Mouse (Mus musculus) midbrain, embryonic 15.5 days (tissue): ENCODE results near the gene Vmn2r96. TPM values are rescaled to one million over a fixed set of nuclear protein-coding genes. Genes with fewer than 3 reads are reported as not detected.
"Not testable (repeated sequence)": the region's sequence is repeated elsewhere in the genome, so short reads cannot be mapped to it uniquely, and the experiment has no call there.

Source experiments
- ATAC-seq: fragments of 200-750 bp; cut with Nextera tagmentation; replicated peaks from 2 replicates; pipeline ENCODE4 v1.8.0; 2017; ENCODE audit warnings: moderate TSS enrichment
- H3K27ac ChIP-seq: fragments of 300-500 bp; sonication (generic); 2 replicates; pipeline ENCODE4 v1.5.1; 2015; ENCODE audit warnings: mild to moderate bottlenecking, inconsistent platforms
- H3K27me3 ChIP-seq: fragments of 300-500 bp; sonication (generic); replicated peaks from 2 replicates; pipeline ENCODE4 v1.6.1; 2015; ENCODE audit warnings: inconsistent platforms
- H3K36me3 ChIP-seq: fragments of 300-500 bp; sonication (generic); replicated peaks from 2 replicates; pipeline ENCODE4 v1.6.1; 2015; ENCODE audit warnings: inconsistent platforms
- H3K4me1 ChIP-seq: fragments of 300-500 bp; sonication (generic); 2 replicates; pipeline ENCODE4 v1.6.1; 2015; ENCODE audit warnings: inconsistent platforms
- H3K4me2 ChIP-seq: fragments of 300-500 bp; sonication (generic); 2 replicates; pipeline ENCODE4 v1.6.1; 2015; ENCODE audit warnings: inconsistent platforms, mild to moderate bottlenecking, moderate library complexity
- H3K4me3 ChIP-seq: fragments of 300-500 bp; sonication (generic); 2 replicates; pipeline ENCODE4 v1.5.1; 2015; ENCODE audit warnings: mild to moderate bottlenecking, inconsistent platforms
- H3K9ac ChIP-seq: fragments of 300-500 bp; sonication (generic); 2 replicates; pipeline ENCODE4 v1.6.1; 2015; ENCODE audit warnings: mild to moderate bottlenecking, inconsistent platforms
- H3K9me3 ChIP-seq: fragments of 300-500 bp; sonication (generic); 2 replicates; pipeline ENCODE4 v1.6.1; 2016; ENCODE audit warnings: inconsistent platforms
- WGBS: fragments of 180-500 bp; shearing (Covaris S2); methylation state at CpG from one replicate; pipeline ENCODE4 v1.1.7; 2015; ENCODE audit warnings: mixed read lengths; 5-methylcytosine and 5-hydroxymethylcytosine counted together
- polyA plus RNA-seq: library from polyadenylated mRNA; unstranded; fragments of >200 nt; fragmentation: Nextera tagmentation; extraction: Ambion mirVana; gene quantifications from 2 replicates; pipeline ENCODE4 v1.2.1, GENCODE M21; 2015

Vmn2r96 gene
- not detected in 2 replicates for polyA plus RNA-seq

DNA sequence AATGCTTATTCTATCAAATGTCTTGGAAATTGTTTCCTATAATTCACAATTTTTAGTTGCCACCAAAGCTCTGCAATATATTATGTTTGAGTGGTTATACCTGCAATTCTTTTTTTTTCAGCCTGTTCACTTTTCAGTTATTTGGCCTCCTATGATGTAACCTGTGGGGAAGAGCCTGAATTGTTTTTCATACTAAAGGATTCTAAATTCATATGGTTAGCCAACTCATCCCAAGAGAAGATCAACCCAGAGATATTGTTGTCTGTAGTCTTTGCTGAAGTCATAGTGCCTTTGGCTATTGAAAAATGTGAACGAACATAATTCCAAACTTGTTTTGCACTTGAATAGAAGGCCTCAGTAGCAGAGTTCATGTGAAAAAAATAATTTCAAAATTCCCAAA, at the start of gene Vmn2r96:
Vmn2r96 (plus strand) TSS at position 301 of the 400 bp plus-strand sequence.
- 80% methylated on average over 1 of the region's 1 CpGs for WGBS
- not testable (repeated sequence) for H3K9me3 ChIP-seq, ATAC-seq

DNA sequence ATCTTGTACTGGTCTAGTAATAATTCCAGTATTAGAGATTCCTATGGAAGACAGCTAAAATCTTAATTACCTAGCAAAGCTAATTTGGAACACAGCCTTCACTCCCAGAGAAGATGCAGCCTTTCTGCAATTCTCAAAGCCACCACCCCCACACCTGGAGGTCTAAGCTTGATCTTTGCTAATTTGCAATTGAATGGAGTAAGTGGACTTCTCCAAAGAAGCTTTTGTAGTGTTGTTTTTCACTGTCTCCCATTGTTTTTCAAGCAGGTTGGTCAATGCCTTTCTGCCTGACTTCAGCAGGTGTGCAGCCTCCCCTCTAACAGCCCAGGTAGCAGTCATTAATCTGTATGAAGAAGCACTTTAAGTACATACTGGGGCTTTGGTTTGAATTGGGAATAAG, 49.6 kb upstream of the Vmn2r96 start:
- H3K9me3 ChIP-seq: peaks cover 22% of the 10 kb centered on the region
- ATAC-seq: no peak
- no peak overlapping the region for H3K4me3 ChIP-seq
- H3K36me3 ChIP-seq: no peaks in the 10 kb centered on the region
- no peak overlapping the region for H3K27ac ChIP-seq
- H3K4me1 ChIP-seq: no peaks in the 10 kb centered on the region
- H3K9ac ChIP-seq: no peak overlapping the region
- H3K4me2 ChIP-seq: no peak overlapping the region
- no peaks in the 10 kb centered on the region for H3K27me3 ChIP-seq

More for the DNA sequence above, at the start of gene Vmn2r96:
- not testable (repeated sequence) for H3K36me3 ChIP-seq, H3K27ac ChIP-seq, H3K4me3 ChIP-seq, H3K4me1 ChIP-seq, H3K4me2 ChIP-seq, H3K27me3 ChIP-seq, H3K9ac ChIP-seq

DNA sequence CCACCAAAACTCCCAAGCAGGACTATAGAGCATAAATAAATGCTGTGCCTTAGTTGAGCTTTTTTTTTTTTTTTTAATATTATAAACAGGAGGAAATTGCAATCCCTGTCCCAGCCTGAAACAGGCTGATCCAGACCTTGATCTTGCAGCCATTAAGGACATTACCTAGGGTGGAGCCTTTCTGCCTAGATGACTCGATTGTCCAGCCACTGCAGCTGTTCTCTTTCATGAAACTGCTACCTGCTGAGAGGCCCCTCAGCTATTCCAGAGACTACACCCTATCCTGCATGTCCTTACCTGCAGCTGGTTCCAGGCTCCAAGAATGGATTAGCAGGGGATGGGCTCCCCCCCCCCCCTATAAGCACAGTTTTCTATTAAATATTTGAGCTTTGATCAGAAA, 49.0 kb upstream of the Vmn2r96 start:
- 79% methylated on average over 1 of the region's 1 CpGs for WGBS
- no peak for ATAC-seq
- no peak overlapping the region for H3K9ac ChIP-seq

DNA sequence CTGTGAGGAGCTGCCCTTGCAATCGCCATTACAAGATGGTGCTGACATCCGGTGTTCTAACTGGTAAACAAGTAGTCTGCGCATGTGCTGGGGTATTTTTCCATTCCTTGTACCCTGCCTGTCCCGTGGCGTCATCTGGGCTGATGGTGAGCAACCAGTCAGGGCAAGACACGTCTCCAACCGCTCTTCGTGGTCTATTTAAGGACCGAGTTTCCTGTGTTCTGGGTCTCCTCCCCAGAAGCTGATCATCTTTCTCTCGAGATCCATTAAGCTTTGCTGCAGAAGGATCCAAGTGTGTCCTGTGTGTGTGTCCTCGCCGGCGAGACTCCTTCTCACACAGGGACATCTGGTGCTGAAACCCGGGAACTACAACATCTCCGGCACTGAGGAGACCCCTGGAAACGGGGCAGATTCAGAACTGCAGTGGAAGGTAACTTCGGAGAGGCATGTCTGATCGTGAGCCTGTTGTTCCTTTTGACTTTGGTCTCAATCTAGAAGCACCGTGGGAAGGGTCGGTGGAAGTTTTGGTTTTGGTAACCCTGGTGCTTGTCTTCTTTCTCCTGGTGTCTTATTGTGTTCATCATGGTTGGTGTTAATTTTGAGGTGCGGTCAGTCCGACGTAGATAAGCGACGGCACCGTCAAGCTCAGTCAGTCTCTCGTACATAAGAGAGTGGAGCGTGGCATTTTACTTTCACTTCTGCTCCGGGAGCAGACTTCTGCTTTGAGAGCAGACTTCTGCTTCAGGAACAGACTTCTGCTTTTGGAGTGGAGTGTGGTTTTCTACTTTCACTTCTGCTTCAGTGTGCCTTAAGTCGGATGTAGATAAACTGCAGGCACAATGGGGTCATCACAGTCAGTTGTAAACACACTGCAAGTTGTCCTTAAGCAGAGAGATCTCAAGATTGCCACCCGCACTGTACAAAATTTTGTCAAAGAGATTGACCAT, 14.5 kb upstream of the Vmn2r96 start:
- not testable (repeated sequence) for H3K4me2 ChIP-seq, H3K27me3 ChIP-seq, H3K27ac ChIP-seq, H3K4me3 ChIP-seq, H3K36me3 ChIP-seq, H3K9ac ChIP-seq, ATAC-seq, H3K4me1 ChIP-seq
- peaks cover 38% of the 10 kb centered on the region for H3K9me3 ChIP-seq
- WGBS: 92% methylated on average over 31 of the region's 31 CpGs

More for the DNA sequence above, 49.0 kb upstream of the Vmn2r96 start:
- Histone ChIP-seq H3K27ac (no peak overlapping the region), H3K4me2 (no peak overlapping the region), H3K36me3 (no peaks in the 10 kb centered on the region), H3K4me1 (no peaks in the 10 kb centered on the region), H3K9me3 (peaks cover 16% of the 10 kb centered on the region), H3K27me3 (no peaks in the 10 kb centered on the region), H3K4me3 (no peak overlapping the region)

DNA sequence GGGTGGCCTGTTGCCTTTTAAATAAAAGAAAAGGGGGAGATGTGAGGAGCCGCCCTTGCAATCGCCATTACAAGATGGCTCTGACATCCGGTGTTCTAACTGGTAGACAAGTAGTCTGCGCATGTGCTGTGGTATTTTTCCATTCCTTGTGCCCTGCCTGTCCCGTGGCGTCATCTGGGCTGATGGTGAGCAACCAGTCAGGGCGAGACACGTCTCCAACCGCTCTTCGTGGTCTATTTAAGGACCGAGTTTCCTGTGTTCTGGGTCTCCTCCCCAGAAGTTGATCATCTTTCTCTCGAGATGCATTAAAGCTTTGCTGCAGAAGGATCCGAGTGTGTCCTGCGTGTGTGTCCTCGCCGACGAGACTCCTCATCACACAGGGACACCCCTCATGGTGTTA, 6.8 kb upstream of the Vmn2r96 start:
- H3K27ac ChIP-seq, H3K4me2 ChIP-seq, H3K4me3 ChIP-seq, H3K9ac ChIP-seq, H3K4me1 ChIP-seq, ATAC-seq, H3K36me3 ChIP-seq, H3K27me3 ChIP-seq: not testable (repeated sequence)
- WGBS: 90% methylated on average over 17 of the region's 17 CpGs
- peaks cover 23% of the 10 kb centered on the region; the same call in 1 of the 2 replicates for H3K9me3 ChIP-seq

DNA sequence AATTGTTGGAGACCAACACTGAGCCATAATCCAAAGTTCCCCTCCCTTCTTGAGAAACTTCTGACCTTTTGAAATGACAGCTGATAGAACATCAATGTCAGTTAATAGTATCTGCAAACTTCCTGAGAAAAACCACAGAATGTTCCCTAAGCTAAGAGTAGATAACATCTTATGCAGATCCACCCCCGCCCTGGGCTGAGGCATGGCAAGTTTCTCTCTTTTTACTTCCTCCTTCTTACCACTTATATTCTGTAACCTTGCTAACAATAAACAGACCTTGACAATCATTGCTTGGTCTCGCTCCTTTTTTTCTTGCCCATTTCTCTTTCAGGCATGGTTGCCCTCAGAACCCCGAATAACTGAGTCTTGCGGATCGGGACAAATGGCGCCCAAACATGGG, 42.2 kb downstream of the Vmn2r96 start:
- not testable (repeated sequence) for H3K36me3 ChIP-seq, H3K4me1 ChIP-seq, H3K27ac ChIP-seq, H3K27me3 ChIP-seq, ATAC-seq, H3K9ac ChIP-seq, H3K4me2 ChIP-seq, H3K4me3 ChIP-seq
- 87% methylated on average over 6 of the region's 6 CpGs for WGBS
- peaks cover 25% of the 10 kb centered on the region for H3K9me3 ChIP-seq

DNA sequence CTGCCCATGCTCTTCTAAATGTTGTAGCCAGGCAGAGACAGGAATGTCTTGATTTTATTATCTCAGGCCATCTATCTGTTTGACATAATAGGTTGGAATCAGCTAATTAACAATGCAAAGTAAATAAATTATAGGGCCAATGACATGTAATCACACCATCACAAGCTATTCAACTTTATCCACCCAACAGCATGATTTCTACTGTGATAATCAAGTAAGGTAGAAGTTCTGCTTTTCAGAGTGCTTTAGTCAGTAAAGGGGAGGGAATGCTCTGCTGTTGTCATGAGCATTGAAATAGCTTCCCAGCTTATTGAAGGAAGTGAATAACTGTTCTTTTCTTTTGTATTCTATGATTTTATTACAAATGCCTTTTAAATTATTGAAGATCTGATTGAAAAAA, 53.6 kb downstream of the Vmn2r96 start:
- ATAC-seq: no peak
- Histone ChIP-seq H3K36me3 (no peaks in the 10 kb centered on the region), H3K27me3 (no peaks in the 10 kb centered on the region), H3K27ac (no peak overlapping the region), H3K4me2 (no peak overlapping the region), H3K4me1 (no peaks in the 10 kb centered on the region), H3K9me3 (peaks cover 30% of the 10 kb centered on the region), H3K4me3 (no peak overlapping the region), H3K9ac (no peak overlapping the region)

Other genes with a start within 250 kb of the Vmn2r96 start
- not detected in 2 replicates for gene Vmn2r95, start 149.1 kb upstream of the Vmn2r96 start, polyA plus RNA-seq